Mouse (Mus musculus) liver, embryonic 18 days (tissue): ENCODE data around the gene Il1r2. TPM values are rescaled to one million over a fixed set of nuclear protein-coding genes. Genes with fewer than 3 reads are reported as not detected.

ENCODE experiments used
- polyA plus RNA-seq: library from polyadenylated mRNA; depleted of rRNA; stranded (reverse); fragments of >200 nt; gene quantifications from 2 replicates; pipeline ENCODE4 v1.2.3, GENCODE M21; 2012; rRNA removed

The Il1r2 gene
- polyA plus RNA-seq = 4.2 and 5.4 TPM in 2 replicates

GRCm38 (mm10) chr1:40073779-40074178 is at the start of gene Il1r2:
Il1r2 (plus strand) TSS chr1:40074079.

Other genes with a start within 250 kb of the Il1r2 start
- 16.8 and 19.5 TPM in 2 replicates for gene Map4k4, start 173.2 kb upstream of the Il1r2 start, polyA plus RNA-seq
- gene Il1r1, start 151.0 kb downstream of the Il1r2 start, polyA plus RNA-seq = 8.3 and 11.8 TPM in 2 replicates